Mouse (Mus musculus) right cerebral cortex, adult 18-20 months (tissue): ENCODE measurements at regions not wholly inside any gene's neighbourhood (a gene's known extent, or its start where the extent isn't known, plus 50 kb on each side); places are given as distances from the start of the nearest gene placed in this dataset.
"Not testable (repeated sequence)": the region's sequence is repeated elsewhere in the genome, so short reads cannot be mapped to it uniquely, and the experiment has no call there.

Source experiments
- DNase-seq: peaks from one replicate; pipeline ENCODE4 v3.0.0; 2022; ENCODE audit warnings: mixed read lengths

DNA sequence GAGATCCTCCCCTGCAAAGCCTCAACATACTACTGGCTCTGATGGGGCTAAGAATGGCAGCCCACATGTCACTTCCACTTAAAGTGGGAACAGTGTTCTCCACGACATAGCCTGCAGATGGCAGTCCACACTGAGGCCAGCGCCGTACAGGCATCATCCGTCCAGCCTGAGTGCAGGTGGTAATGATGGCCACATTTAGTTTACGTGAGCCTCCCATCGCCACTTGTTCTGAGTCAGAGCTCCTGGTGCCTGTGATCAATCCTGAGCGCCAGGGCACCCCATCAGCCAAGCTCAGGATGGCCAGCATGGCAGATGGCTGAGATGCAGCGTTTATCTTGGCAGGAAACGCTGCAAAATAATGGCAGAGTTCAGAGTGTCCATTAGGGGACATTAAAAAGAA is 159.6 kb downstream of the Adgrd1 start:
- no peak for DNase-seq

DNA sequence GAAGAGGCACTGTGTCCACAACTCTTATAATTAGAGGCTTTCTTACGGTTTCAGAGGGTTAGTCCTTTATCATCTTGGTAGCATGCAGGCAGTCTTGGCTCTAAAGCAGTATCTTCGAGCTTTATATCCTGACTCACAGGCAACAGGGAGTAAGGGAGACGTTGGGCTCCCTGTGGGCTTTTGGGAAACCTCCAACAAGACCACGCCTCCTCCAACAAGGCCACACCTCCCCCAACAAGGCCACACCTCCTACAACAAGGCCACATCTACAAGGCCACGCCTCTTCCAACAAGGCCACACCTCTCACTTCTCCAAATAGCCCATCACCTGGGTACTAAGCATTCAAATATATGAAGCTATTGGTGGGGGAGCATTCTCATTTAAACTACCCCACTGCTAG is 160.7 kb downstream of the Adgrd1 start:
- no peak for DNase-seq

DNA sequence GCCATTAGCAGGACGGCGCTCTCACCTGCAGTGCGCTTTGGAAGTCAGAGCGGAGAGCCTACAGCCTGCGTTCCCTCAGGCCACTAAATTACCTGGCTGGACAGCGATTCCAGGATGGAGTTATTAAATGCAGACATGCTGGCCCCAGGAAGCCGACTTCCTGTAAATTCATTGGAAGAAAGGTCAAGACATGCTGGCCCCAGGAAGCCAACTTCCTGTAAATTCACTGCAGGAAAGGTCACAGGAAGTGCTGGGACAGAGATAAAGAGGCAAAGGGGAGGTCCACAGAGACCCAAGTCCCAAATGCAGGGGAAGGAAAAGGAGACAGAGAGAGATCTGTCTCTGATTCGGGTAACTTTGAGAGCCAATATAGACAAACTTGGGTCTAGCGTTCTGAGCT is 164.1 kb downstream of the Adgrd1 start:
- no peak for DNase-seq

DNA sequence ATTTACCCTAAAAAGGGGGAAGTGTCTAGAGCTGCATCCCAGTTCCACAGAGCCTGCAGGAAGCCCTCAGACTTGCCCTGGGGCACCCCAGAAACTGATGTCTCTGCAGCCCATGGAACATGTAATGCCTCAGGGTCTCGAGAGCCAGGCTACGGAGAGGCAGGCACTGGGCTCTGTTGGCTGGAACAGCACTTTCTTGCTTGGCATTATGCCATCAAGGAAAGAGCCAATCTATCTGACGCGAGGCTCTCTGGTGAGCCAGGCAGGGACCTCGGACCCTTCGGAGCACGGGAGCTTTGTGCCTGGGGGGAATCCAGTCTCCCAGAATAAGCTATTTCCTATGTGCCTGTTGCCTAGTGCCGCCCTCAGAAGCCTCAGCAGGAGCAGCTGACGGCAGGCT is 166.6 kb downstream of the Adgrd1 start:
- DNase-seq, result no peak

DNA sequence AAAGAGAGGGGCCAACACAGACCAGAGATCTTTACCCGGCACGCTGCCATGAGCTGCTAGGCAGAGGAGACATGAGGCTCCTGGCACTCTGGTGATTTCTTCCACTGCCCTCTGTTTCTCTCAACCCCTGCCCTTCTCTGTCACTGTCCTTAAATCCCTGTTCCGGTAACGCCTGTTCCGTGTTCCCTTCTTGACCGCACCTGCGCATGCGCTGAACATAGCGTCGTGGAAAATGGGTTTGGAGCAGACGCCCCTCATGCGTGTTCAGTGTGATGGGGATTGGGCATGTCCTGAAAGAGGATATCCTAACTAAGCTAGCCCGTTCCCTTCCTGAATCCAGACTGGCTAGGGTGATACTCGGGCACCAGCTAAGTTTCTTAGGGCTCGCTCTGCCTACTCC is 167.8 kb downstream of the Adgrd1 start:
- DNase-seq, result no peak

DNA sequence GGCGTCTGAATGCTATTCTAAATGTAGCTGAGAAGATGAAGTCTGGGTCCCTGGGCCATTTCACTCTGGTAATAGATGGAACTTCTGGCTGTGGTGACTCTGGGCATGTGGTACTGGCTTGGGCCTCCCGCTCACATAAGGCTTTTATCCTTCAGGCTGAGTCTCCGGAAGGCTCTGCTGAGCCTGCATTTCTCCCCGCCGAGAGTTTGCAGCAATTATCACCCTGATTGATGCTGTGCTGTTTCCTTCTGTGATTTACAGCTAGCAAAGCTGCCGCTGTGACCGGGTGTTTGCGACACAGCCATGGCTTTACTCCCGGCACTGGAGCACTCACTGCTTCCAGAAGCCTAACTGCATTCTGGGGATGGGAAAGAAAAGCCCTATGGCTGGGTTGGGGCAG is 171.9 kb downstream of the Adgrd1 start:
- no peak for DNase-seq

DNA sequence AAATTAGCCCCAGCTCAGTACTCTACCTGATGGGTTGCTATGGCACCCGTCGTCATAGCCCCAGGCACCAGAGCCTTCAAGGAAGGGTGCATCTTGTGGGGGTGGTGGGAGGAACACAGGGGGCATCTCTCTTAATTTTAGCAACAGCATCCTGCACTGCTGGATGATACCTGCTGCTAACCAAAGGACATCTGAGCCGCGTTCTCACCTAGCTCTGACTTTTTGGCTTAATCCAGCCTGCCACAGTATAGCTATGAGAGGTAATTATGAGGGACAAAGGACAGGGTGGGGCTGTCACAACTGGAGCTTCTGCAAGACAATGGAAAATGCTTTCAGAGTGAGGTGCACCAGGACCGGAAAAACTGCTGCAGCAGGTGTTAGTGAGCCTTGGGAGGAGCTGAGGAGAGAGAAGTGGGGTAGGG is 173.5 kb downstream of the Adgrd1 start:
- no peak for DNase-seq

DNA sequence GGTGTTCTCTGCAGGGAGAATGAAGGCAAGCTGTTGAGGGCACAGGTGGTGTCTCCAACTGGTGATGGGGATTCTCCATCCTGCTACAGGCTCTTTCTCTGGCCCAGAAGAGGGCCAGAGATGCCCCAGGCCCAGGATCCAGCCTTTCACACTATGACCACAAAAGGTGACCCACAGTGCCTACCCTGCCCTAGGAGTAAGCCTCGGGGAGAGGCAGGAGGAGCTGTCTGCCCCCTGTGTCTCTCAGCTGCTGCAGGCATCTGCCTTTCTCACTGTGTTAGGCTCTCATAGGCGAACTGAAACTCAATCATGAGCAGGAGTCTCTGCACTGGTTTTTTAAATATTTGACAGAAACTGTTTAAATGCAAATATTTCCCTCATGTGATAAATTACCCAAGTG is 184.9 kb downstream of the Adgrd1 start:
- no peak for DNase-seq

DNA sequence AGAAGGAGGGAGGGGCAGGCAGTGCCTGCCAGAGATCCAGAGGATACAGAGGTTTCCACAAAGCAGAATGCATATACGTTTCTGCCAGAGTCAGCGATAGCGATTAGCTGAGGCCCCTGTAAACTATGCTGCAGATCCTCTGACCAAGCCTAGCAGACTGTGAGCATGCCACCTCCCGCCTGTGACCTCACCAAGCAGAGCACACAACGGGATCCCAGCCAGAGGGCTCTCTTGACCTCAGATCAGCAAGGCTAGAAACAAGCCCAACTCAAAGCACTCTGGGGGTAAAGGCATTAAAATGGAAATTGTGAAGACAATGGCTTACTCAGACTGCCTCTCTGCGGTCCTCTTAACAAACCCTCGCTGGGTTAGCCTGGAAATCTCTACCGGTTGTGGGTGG is 185.6 kb downstream of the Adgrd1 start:
- DNase-seq, result no peak

DNA sequence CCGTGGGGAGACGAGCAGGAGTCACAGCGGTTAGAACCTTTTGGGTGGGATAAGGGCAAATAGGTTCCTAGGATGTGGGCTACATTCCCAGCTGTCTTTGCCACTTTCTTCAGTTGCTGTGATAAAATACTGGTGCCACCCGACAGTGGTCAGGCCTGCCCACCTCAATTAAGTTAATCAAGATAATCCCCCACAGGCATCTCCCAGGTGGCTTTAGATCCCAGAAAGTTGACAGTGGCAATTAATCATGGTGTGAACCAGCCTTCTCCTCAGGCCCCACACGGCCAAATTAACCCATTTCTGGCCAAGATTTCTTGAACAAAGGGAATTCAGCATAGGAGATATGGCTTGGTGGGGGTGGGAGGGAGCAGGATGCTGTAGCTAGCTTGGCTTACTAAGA is 186.3 kb downstream of the Adgrd1 start:
- DNase-seq, result no peak

DNA sequence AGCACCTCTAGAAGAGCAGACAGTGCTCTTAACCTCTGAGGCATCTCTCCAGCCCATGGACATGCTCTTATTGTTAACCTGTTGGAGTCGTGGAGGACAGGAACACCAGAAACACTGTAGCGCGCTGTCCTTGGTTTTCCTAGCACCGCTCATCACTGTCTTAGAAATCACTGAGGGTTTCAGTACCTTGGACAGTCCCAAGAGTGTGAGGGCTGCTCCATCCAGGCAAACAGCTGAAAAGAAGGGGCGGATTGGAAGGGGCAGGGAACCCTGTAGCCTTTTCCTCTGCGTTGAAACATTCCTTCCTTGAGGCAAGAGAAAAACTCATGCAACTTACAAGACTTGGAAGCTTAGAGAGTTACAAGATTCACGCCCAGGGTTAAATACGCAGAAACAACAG is 190.9 kb downstream of the Adgrd1 start:
- no peak for DNase-seq

DNA sequence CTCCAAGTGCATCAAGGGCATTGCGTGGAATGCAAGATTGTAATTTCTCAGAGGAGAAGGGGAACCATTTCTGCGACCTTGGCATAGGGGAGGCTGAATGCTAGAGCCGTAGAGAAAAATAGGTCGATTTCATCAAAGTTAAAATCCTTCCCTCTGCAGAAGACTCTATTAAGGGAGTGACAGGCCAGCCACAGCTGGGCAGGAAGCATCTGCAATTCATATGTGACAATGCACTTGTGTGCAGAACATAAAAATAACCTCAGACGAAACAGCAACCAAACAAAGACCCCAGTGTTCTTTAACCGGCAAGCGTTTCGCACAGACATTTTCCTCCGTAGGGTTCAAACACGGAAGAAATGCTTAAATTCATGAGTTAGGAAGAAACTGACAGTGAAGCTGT is 196.3 kb downstream of the Adgrd1 start:
- DNase-seq, result not testable (repeated sequence)

DNA sequence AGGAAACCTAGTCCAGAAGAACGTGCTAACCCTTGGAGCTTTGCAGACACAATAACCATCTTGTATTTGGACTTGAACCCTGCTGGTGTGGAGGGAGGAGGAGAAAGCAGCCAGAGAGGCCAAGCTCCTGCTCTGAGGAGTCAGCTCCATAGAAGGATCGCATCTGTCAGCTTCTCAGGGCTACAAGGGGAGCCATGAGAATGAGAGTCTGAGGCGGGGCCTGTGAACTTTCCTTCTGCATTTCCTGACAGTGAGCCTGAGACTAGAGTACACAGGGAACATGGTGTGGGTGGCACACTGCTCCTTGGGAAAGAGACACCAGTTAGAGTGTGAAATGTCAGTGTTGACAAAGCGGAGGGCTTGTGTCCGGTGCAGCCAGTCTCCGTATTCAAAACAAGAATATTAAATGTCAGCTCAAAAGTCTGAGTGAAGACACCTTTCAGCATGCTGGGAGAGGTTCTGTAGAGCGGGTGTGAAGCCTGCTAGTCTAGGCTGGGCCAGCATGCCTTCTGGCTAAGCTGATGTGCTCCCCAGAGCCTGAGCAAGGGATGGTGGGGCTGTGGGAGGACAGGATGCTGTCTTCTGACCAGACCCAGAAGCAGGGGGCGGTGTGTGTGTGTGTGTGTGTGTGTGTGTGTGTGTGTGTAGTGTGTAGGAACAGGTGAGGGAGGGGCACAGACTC is 198.5 kb downstream of the Adgrd1 start:
- peak; percentile 45 for DNase-seq

DNA sequence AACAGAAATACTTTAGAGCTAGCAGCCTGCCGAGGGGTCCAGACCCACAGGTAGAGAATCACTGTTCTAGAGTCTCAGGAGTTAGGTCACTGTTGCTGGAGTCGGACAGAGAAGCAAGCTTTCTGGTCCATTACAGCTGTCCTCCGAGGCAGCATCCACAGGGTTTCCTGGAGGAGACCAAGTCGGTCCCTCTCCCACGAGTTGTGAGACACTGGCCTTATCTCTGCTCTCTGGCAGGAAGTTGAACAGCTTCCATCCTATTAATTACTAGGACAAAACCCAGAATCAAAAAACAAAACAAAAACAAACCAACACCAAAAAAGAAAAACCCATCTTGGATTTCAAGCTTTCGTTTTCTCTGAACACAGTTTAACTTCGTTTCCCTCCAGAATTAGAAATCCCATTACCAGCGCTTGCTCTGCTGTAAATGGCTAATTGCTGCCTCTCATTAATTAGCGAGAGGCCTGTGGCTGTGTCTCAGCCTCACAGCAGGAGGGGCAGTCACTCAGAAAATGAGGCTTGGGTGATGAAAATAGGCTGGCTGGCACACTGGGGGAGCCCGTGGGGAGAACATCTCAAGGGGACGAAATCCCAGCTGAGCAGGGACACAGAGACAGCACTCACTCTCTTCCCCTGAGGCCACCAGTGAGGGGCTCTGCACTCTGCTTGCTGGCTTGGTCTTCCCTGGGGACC is 201.3 kb downstream of the Adgrd1 start:
- peak; percentile 25 for DNase-seq

DNA sequence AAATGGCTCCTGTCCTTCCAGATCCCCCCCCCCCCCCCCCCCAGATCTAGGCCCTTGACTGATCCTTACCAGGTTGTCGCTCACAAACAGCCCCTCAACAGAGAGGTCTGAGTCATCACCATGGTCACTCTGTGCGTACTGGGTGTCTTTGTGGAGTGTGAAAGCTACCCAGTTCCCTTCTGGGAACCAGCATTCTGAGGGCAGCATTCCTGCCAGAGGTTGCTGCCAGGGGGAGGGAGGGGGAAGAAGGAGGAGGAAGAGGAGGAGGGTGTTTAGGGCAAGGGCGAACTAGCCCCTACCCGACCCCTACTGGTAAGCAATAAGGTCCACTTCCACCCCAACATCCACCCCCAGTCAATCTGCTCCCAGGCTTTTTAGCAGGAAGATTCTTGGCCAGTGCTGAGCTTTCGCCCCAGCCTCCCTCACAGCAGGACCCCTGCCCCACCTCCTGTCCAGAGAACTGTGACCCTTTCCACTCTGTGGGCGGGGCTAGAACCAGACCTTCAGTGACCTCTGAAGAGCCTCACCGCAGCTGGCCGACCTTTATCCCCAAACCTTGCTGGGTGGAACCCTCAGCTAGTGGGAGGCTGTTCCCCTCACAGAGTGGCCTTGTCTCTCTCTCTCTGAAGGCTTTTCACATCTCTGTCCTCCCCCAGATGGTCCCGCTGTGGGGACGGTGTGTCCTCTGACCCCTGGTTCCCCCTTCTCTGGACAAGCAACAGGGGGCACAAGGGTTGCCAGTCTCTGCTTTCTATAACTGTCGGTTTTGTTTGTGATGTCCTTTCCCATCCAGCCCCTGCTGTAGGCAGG is 202.2 kb upstream of the Sfswap start:
- no peak for DNase-seq

DNA sequence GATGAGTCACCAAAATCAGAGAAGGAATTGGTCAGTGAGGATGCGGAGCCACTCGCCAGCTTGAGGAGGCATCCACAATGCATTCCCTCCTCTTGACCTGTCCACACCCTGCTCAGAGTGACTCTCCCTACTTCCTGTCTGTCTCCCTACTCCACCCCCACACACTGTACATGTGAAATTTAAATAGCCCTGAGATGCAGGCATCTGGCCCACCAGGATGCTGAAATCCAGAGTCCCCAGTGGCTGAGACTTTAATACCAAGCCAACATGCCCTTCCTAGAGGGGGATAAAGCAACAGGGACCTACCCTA is 201.6 kb upstream of the Sfswap start:
- no peak for DNase-seq

DNA sequence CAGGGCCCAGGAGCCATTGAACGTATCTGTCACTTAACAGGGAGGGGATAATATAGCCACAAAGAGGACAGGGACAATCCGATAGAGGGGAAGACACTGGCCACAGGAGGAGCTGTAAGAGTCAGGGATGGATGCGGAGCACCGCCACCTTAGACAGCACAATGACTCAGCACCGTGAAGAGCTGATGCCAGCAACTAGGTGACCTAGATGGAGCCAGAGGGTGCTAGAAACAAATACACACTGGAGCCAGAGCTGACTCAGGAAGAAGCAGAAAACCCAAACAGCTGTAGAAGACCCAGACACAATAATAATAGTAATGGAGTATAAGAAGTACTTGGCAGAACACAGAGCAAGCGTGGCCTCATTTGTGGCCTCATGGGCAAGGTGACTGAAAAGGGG is 200.6 kb upstream of the Sfswap start:
- DNase-seq, result peak; percentile 26

DNA sequence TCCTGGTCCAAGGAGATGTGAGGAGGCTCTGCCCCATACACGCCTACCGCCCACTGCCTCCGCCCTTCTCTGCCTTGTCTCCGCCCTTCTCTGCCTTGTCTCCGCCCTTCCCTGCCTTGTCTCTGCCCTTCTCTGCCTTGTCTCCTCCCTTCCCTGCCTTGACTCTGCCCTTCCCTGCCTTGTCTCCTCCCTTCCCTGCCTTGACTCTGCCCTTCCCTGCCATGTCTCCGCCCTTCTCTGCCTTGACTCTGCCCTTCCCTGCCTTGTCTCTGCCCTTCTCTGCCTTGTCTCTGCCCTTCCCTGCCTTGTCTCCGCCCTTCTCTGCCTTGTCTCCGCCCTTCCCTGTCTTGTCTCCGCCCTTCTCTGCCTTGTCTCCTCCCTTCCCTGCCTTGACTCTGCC is 185.4 kb upstream of the Sfswap start:
- DNase-seq, result no peak

DNA sequence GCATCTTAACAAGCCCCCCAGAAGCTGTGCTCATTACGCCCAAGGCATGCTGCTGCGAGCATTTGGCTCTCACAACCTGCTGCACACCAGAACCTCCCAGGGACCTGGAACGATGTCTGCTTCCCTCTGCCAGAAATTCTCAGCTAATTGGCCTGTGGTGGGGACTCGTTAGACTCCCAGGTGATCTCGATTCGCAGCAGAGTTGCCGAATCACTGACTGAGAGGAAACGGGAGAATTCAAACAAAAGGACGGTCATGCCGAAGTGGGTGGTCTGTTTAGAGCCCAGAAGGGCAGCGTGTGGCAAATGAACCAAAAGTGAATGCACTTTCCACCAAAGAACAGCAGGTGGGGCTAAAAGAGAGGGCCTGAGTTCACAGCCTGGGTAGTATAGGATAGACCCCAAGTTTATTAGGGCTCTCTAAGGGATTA is 169.9 kb upstream of the Sfswap start:
- DNase-seq, result no peak

DNA sequence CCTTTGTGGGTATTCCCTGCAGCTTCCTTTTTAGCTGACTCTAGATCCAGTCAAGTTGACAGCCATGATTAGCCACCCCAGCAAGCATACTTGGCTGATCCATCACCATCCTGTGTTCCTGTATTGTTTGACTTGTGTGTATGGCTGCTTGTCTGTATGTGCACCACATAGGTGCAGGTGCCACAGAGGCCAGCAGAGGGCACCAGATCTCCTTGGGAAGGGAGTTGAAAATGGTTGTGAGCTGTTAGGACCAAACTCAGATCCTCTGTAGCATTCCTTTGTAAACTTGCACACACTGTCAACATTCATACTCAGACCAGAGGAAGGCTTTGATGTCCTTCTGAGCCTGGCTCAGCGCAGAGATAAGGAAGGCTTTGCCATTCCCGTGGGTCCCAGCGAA is 169.0 kb upstream of the Sfswap start:
- no peak for DNase-seq

DNA sequence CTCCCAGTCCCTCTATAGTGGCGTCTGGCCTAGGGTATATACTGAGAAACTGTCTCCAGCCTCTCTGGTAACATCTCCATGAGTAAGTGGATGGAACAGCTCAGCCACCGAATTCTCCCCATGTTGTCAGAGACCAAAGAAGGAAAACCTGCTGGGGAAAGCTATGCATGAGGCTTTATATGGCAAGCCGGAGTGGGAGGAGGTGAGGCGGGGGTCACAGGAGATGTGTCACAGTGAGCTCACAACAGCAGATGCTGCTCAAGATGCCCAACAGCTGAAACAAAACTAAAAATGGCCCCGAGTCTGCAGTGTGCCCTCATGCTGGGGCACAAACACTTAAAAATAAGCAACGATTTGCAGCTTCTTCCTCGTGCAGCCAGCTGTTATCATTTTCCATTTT is 162.5 kb upstream of the Sfswap start:
- peak; percentile 55 for DNase-seq

DNA sequence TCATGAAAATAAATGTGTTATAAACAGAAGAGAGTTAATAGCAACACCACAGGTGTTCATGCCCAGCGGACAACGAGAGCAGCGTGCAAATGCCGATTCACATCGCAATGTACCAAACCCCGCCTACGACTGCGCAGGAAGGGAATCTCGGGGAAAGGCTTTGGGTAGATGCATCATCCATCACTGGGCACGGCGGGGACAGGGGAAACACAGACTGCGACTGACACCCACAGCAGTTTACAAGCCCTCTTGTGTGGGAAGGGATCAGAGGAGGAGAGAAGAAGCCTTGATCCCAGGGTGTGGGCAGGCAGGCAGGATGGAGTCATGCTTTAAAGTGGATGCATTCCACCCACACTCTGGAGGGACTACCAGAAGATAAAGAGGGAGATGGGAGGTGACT is 157.0 kb upstream of the Sfswap start:
- peak; percentile 81 for DNase-seq

DNA sequence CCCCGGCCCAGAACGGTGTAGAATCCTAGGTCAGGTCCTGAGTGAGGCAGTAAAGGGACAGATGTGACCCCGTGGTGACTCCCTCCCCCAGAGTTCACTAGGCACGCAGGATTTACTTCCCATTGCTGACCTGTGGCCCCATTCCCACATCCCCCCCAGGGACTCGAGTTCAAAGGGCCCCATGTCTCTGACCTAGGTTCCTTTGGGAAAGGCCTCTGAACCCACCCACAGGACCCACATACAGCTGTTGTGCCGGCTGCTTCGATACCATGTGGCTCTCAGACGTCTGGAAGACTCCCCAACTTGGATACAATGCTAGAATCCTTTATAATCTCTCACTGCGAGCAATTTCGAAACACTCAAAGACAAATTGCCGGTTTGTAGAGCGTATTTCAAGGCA is 151.0 kb upstream of the Sfswap start:
- no peak for DNase-seq

DNA sequence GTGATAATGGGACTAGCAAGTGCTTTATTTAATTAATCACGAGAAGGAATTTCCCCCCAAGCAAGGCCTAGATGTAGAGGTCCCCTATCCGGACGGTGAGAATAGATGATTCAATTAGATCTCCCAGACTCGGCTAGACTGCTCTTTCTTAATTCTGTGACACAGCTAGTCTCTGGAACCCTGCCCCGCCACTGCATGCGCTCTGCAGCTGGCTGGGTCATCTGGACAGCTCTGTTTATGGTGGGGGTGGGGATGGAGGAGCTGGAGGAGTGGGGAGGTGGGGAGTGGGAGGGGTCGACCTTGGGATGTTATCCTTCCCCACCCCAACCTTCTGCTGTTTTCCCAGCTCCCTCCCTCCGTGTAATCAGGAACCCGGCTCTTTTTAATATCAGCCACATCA is 147.5 kb upstream of the Sfswap start:
- no peak for DNase-seq
